26 mouse cellular contexts compared by ENCODE assay signal in the genomic region with DNA sequence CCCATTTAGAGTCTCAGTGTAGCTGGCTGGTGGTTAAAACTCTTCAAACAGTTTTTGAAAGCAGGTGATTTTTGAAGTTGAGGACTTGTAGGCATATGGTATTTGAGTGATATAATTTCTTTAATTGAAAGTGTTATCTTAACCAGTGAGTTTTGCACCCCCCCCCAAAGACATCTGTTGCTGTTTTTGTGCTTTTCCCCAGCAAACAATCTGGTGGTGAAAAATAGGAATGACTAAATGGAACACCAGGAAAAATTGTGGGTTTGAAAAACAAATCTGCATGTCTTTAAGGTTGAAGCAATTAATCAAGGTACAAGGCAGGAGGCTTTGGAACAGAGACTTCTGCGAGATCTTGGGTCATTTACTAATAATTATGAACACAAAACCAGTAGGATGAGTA.
"Had no signal": no experiment of that assay in that cellular context is flagged by ENCODE, and none has a peak within 500 bp of the region (broad histone marks: within the 10 kb centered on the region; RNA-seq: fewer than 3 reads in every experiment).

No protein-coding gene starts in this region.

- ATAC-seq: hindbrain, postnatal 0 days; intestine, embryonic 16.5 days had no signal

- H3K9ac ChIP-seq: heart, embryonic 13.5 days; heart, embryonic 15.5 days; hindbrain, embryonic 13.5 days; hindbrain, embryonic 15.5 days; kidney, embryonic 15.5 days; limb, embryonic 12.5 days; liver, embryonic 13.5 days; liver, embryonic 15.5 days had no signal

- H3K9me3 ChIP-seq: heart, embryonic 10.5 days; heart, embryonic 13.5 days; heart, embryonic 15.5 days; hindbrain, embryonic 13.5 days; hindbrain, embryonic 15.5 days; kidney, embryonic 15.5 days; limb, embryonic 10.5 days; limb, embryonic 12.5 days; liver, embryonic 13.5 days; liver, embryonic 15.5 days had no signal

- H3K4me3 ChIP-seq: gastrocnemius, adult 2 months; heart, embryonic 10.5 days; heart, embryonic 13.5 days; heart, embryonic 15.5 days; hindbrain, embryonic 13.5 days; hindbrain, embryonic 15.5 days; kidney, embryonic 15.5 days; limb, embryonic 10.5 days; limb, embryonic 12.5 days; liver, embryonic 13.5 days; liver, embryonic 15.5 days had no signal

- H3K27me3 ChIP-seq: heart, embryonic 13.5 days; heart, embryonic 15.5 days; hindbrain, embryonic 13.5 days; hindbrain, embryonic 15.5 days; kidney, embryonic 15.5 days; limb, embryonic 12.5 days; liver, embryonic 13.5 days; liver, embryonic 15.5 days had no signal

- H3K4me1 ChIP-seq: heart, embryonic 13.5 days; heart, embryonic 15.5 days; hindbrain, embryonic 15.5 days; kidney, embryonic 15.5 days; limb, embryonic 10.5 days; liver, embryonic 13.5 days had no signal

- DNase-seq: gastrocnemius, adult 2 months; gastrocnemius, postnatal 10 days; gastrocnemius, postnatal 25 days; heart, adult 18-20 months; heart, postnatal 14 days; heart, postnatal 36 days; kidney, adult 11 months; kidney, adult 2 months; kidney, adult 9 months; kidney, postnatal 14 days; kidney, postnatal 36 days; liver; liver, embryonic 13.5 days had no signal

- H3K4me2 ChIP-seq: heart, embryonic 13.5 days; heart, embryonic 15.5 days; hindbrain, embryonic 13.5 days; hindbrain, embryonic 15.5 days; kidney, embryonic 15.5 days; limb, embryonic 12.5 days; liver, embryonic 11.5 days; liver, embryonic 13.5 days; liver, embryonic 15.5 days had no signal

- H3K36me3 ChIP-seq: heart, embryonic 10.5 days; heart, embryonic 13.5 days; heart, embryonic 15.5 days; hindbrain, embryonic 13.5 days; hindbrain, embryonic 15.5 days; kidney, embryonic 15.5 days; limb, embryonic 10.5 days; limb, embryonic 12.5 days; liver, embryonic 13.5 days; liver, embryonic 15.5 days had no signal

- H3K27ac ChIP-seq: gastrocnemius, adult 2 months; heart, embryonic 10.5 days; heart, embryonic 13.5 days; heart, embryonic 15.5 days; hindbrain, embryonic 13.5 days; hindbrain, embryonic 15.5 days; hindbrain, postnatal 0 days; kidney, embryonic 15.5 days; kidney, postnatal 0 days; limb, embryonic 10.5 days; limb, embryonic 12.5 days; liver, embryonic 13.5 days; liver, embryonic 15.5 days had no signal
